Mouse (Mus musculus) heart, postnatal 25 days (tissue): ENCODE measurements around the gene Tgif1. TPM values are rescaled to one million over a fixed set of nuclear protein-coding genes. Genes with fewer than 3 reads are reported as not detected.

Experiments
- DNase-seq: peaks from one replicate; pipeline ENCODE4 v3.0.0; 2022; ENCODE audit warnings: low spot score
- intact Hi-C: fragments of 180-260 bp; cut with DNase I; formaldehyde crosslinking; loops from one replicate; pipeline ENCODE4 v1.15.1; 2025
- microRNA-seq: library from miRNA; unstranded; fragments of <30 nt; microRNA quantifications from one replicate; pipeline ENCODE4 v1.2.0, GENCODE M21; 2022
- total RNA-seq, 2 experiments: library from RNA; stranded (reverse); gene quantifications; 2 replicates each; pipeline ENCODE4 v1.2.3; 2021

The Tgif1 gene
- total RNA-seq, 2 experiments from 2014 or later: 5.3 to 7.6 TPM

DNA sequence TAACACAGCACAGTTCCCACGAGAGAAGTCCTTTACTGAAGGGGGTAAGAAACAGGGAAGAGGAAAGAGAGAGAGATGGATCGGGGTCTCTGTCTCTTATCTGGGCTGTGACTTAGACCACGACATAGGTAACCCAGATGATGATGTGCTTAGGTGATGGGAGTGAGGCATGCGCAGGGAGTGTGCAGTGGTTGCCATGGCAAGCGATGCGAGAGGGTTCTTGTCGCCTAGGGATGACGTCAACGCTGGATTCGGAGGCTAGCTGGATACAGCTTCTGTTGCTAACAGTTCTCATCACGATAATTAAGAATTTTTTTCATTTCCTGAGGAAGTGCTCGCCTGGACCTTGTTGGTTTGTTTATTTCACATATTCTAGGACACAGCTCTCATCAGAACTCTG lies 27.1 kb downstream of the Tgif1 start:
- DNase-seq: no peak

DNA sequence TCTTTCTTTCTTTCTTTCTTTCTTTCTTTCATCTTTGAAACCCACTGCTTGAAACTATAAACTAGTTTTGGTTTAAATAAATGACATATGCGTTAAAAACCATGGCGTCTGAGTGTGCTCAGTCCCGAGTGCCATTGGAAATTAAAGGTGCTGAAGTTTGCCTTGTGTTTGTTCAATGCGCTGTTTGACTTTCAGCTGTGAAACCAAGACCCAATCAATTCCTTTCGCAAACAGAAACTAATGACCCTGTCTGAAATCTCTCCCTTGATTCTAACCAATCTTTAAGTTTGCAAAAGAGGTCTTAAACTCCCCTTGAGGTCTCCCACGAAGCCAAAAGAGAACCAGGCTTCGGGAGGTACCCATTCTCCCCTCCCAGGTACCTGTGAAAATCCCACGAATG lies 30.3 kb downstream of the Tgif1 start:
- DNase-seq: no peak
- intact Hi-C loops: no loop called here

More for the DNA sequence above, 27.1 kb downstream of the Tgif1 start:
- intact Hi-C loops: no loop called here

DNA sequence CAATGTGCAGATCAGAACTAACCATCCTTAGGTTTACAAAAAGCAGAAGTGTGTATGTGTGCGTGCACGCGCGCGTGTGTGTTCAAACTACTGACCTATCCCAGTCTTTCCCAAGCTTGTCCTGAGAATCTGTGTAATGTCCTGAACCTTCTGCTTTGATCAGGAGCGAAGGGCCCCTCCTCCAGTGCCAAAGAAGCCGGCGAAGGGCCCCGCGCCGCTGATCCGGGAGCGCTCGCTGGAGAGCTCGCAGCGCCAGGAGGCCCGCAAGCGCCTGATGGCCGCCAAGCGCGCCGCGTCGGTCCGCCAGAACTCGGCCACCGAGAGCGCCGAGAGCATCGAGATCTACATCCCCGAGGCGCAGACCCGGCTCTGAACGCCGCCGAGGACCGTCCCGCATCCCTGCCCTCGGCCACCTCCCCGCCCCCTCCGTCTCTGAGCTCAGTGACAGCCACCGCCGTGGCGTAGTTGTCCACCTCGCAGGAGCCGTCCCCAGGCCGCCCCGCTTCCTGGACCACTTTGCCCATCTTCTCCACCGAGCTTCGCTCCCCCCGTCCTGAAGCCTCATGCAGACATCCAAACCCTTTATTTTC lies 35.4 kb downstream of the Tgif1 start:
- intact Hi-C loops: no loop called here
- DNase-seq: no peak

DNA sequence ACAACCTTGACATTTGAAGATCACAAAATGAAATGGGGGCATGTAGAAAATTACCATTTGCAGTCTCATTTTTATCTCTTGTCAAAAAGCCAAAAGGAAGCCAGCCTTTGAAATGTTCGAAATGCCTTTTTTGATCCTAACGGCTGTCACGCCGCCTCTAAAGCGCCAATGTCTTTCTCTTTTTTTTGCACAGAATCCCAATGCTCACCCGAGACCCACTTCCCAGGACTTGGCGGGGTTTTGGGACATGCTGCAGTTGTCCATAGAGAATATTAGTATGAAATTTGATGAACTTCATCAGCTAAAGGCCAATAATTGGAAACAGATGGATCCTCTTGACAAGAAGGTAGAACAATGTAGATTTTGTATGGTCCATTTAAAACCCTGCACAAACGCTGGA lies 38.3 kb downstream of the Tgif1 start:
- no peak for DNase-seq
- intact Hi-C loops: no loop called here

DNA sequence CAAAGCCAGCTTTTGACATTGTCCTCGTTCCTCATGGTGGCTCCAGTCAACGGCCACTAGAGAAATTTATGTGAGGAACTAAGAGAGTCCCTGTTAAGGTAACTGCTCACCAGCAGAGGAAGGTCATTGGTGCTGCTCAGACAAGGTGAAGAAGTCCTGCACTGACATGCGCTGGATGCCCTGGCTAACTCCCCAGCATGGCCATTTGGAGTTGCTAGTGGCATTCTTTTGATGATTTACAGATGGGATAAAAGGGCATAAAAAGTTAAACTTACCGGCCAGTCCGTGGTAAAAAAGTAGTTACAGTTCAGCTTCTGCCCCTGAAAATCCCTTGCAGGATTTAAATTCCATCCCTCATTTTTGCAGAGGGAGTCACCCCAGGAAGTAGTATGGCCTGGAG lies 42.6 kb downstream of the Tgif1 start:
- DNase-seq: no peak
- intact Hi-C loops: no loop called here

DNA sequence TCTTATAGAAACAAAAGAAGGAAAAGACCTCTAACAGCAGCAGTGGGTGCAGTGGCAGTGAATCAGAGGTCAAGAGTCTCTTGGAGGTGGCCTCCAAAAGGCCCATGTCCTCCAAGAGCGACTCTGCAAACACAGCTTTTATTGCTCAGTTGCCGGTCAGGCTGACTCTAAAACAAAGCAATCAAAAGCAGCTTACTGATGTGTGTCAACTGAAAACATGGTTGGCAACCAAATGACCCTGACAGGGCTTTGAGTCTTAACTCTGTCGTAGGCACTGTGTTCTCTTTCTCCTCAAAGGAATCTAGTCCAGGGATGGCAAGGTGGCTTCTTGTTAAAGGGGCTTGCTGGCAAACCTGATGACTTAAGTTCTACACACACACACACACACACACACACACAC lies 43.6 kb downstream of the Tgif1 start:
- intact Hi-C loops: no loop called here
- no peak for DNase-seq

DNA sequence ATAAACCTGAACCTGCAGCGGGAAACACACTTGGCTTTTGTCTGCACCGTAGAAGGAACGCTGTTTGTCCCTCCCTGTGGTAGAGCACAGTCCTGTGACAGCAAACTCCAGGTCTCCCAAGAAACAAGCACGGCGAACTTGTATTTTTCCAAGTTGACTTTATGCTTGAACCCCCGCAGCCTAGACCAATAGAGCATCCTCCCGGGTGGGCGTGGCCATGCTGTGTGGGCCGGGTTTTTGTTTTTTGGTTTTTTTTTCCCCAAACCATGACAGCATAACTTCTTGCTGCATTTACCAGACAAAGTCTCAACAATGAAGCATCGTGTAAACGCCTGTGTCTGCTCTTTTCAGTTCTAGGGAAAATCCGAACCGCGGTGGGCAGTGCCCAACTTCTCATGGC lies 44.5 kb downstream of the Tgif1 start:
- DNase-seq: no peak

DNA sequence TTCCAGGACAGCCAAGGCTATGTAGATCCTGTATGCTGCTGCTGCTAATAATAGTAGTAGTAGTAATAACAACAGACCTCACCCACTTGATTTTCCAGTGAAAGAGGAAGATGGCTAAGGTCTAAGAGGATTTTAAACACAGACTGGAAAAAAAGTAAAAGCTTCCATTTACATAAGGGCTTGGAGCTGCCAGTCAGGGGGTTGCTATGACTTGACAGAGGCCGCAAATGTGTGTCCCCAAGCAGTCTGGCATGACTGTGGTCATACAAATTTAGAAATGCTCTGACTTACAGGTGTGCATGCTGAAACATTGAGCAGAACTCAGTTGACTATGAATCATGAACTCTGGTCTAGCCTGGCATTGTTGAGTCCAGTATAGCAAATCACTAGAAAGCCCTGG lies 45.5 kb downstream of the Tgif1 start:
- intact Hi-C loops: no loop called here
- DNase-seq: no peak

More for the DNA sequence above, 44.5 kb downstream of the Tgif1 start:
- intact Hi-C loops: no loop called here

DNA sequence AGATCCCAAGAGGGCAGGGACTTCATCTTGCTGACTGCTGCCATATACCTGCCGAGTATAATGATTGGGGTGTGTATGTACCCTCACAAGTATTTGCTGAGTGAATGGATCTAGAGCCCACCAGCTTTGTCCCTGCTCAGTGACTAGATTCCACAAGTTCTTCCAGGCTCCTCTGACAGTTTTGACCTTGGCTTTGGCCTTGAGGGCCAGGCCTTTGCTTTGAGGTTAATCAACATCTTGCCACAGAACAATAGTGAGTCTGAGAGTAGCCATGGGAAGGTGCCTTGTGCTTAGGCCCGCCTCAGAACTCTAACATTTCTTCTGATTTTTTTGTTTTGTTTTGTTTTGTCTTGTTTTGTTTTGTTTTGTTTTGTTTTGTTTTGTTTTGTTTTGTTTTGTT lies 46.7 kb downstream of the Tgif1 start:
- intact Hi-C loops: no loop called here
- DNase-seq: no peak

DNA sequence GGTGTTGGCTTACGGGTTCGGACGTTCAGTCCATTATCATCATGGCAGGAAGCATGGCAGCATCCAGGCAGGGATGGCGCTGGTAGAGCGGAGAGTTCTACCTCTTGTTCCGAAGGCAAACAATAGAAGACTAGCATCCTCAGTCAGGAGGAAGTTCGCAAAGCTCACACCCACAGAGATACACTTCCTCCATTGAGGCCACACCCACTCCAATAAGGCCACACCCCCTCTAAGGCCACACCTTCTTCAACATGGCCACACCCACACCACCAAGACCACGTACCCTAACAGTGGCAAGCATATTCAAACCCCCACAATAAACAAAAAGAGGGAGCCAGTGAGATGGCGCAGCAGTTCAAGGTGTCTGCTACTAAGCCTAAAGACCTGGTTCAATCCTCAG lies 47.5 kb downstream of the Tgif1 start:
- intact Hi-C loops: no loop called here
- no peak for DNase-seq

DNA sequence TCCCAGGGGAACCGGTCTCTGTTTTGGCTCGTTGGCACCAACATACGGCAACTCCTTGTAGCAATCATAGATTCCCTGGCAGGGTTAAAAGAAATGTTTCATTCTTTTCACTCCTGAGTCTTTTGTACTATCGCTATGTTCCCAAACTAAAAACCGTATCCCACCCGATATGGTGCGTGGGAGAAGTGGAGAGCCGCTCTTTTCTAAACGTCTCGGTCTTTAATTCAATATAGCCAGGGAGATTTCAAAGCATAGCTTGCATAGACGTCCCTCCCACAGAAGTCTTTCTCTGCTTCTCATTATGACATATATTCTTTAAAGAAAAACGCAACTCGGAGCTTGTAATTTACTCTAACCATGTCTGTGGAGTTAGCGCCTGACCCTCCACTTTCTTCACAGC lies 51.3 kb downstream of the Tgif1 start:
- no peak for DNase-seq
- intact Hi-C loops: no loop called here

DNA sequence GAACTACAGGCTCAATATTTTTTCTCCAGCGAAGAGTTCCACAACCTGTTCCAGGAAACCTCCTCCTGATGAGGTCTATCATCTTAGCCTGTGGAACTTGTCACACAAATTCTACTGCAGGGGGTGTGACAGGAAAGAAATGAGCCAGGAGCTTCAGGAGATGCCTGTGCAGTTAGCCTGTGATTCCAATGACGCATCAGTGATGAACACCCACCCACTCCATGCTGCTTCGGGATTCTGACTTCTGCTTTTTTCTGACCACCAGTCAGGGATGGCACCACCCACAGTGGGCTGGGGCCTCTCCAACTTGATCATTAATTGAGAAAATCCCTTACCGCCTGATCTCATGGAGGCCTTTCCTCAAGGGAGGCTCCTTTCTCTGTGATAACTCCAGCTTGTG lies 54.1 kb downstream of the Tgif1 start:
- no peak for DNase-seq
- intact Hi-C loops: no loop called here

DNA sequence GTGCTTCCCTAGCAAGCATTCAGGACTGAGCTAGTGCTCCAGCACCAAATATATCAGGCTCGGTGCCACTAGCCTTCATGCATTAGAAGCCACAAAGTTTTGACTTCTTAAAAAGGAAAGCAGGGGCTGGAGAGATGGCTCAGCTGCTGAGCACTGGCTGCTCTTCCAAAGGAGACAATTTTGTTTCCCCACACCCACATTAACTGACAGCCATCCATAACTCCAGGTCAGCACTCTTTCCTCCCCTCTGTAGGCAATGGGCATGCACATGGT lies 55.6 kb downstream of the Tgif1 start:
- DNase-seq: no peak
- intact Hi-C loops: no loop called here

DNA sequence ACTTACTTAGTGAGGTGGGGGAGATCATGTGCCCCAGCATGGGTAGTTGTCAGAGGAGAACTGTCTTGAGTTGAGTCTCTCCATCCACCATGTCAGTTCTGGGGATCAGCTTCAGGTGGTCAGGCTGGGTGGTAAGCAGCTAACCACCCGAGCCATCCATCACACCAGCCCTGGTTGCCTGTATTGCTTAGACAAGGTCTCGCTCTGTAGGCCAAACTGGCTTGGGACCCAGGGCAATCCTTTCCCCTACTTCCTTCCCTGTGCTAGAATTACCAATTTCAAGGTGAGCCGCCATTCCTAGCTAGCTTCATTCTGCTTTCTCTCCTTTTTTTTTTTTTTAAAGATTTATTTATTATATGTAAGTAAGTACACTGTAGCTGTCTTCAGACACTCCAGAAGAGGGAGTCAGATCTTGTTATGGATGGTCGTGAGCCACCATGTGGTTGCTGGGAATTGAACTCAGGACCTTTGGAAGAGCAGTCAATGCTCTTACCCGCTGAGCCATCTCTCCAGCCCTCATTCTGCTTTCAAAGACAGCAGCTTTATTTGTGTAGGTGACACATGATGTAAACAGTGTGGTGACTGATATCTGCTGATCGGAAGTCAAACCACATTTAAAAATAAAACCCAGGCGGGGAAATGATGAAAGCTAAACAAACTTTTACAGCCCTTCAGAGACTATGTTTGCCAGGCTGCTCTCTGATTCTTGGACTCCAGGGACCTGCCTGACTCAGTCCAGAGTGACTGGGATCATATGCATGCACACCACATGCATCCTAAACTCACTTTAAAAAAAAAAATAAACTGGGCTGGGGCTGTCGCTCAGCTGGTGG lies 56.2 kb downstream of the Tgif1 start:
- DNase-seq: no peak
- intact Hi-C loops: no loop called here

DNA sequence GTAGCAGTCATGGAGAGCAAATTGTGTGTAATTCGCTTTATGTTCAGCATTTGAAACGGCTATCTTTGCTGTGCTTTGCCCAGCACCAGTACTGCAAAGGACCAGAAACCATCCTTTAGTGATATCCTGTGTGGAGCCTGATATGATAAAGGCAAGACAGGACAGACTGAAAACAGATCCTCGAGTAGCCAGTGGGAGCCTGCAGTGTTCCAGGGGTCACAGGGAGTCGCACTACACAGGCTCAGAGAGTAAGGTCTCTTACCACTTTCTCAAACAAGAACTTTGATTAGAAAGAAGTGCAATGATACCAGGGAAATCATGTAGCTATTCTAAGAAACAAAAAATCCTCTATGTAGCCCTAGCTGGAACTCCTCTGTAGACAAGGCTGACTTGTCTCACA lies 58.1 kb downstream of the Tgif1 start:
- DNase-seq: no peak
- intact Hi-C loops: no loop called here

DNA sequence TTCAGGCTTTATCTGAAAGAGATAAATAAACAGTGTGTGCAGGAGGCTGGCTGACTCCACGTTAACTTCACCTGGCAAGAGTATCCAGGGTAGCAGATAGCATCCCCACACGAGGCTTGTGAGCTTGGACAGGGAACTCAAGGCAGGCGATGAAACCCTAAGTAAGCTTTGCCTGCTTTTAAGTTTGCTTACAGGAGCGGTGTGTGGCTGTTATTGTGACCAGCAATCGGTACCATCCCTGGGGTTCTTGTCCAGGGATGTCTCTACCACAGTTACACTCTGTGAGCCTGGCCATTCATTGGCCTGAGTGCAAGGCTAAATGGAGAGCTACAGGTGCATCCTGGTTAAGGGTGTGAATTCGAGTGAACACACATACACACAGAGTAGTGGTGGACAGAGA lies 58.6 kb downstream of the Tgif1 start:
- intact Hi-C loops: no loop called here
- DNase-seq: no peak

DNA sequence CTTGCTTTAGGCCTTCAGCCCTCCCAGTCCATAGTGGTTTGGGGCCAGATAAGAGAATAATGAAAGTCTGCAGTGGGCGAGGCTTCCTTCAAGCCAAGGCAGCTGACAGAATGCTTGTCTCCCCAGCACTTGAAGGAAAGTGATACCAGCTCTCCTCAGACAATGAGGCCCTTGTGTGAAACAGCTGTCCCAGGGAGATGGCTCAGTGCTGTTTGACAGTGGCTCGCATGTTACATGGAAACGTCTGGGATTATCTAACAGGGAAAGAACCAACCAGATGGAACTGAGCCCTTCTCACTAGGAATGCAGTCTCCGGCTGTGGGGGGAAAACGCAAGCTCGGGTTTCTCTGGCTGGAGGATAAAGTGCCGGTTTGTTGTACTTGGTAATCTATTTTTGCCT lies 59.1 kb downstream of the Tgif1 start:
- intact Hi-C loops: no loop called here
- peak; percentile 26 for DNase-seq

Small RNA genes lying within 50 kb of the gene (microRNA-seq; reads per million reads assigned to microRNA genes)
- not detected for gene Mir1195

Other genes starting within 250 kb of the Tgif1 start
- 1,000 to 10,000 TPM; 1,192 to 1,218 TPM for gene Myom1, start 149.1 kb upstream of the Tgif1 start, total RNA-seq
- gene Myl12a, start 149.3 kb upstream of the Tgif1 start, total RNA-seq: 100 to 1,000 TPM; 944 to 988 TPM